Mouse (Mus musculus) stomach, embryonic 16.5 days (tissue): ENCODE results near the gene Fxr2. TPM values are rescaled to one million over a fixed set of nuclear protein-coding genes. Genes with fewer than 3 reads are reported as not detected.
A peak's percentile ranks its signal among the peaks of the same experiment; 100 is the strongest.
"Not testable (repeated sequence)": the region's sequence is repeated elsewhere in the genome, so short reads cannot be mapped to it uniquely, and the experiment has no call there.

Experiments used
- ATAC-seq: fragments of 200-750 bp; cut with Nextera tagmentation; 2 replicates; pipeline ENCODE4 v1.8.0; 2017; ENCODE audit warnings: moderate number of reproducible peaks, moderate TSS enrichment; ENCODE audit not compliant: insufficient read depth, low FRiP score
- H3K27ac ChIP-seq: fragments of 300-500 bp; sonication (generic); 2 replicates; pipeline ENCODE4 v1.5.1; 2014; ENCODE audit warnings: low read length
- H3K27me3 ChIP-seq: fragments of 300-500 bp; sonication (generic); 2 replicates; pipeline ENCODE4 v1.6.1; 2014; ENCODE audit warnings: low read length, control low read depth, mixed read lengths; ENCODE audit not compliant: control insufficient read depth, insufficient read depth
- H3K36me3 ChIP-seq: fragments of 300-500 bp; sonication (generic); 2 replicates; pipeline ENCODE4 v1.6.1; 2014; ENCODE audit warnings: low read length; ENCODE audit not compliant: control insufficient read depth, insufficient read depth
- H3K4me1 ChIP-seq: fragments of 300-500 bp; sonication (generic); 2 replicates; pipeline ENCODE4 v1.6.1; 2014; ENCODE audit warnings: low read length, control low read depth, mixed read lengths; ENCODE audit not compliant: control insufficient read depth, insufficient read depth
- H3K4me2 ChIP-seq: fragments of 300-500 bp; sonication (generic); 2 replicates; pipeline ENCODE4 v1.6.1; 2014; ENCODE audit warnings: low read depth, low read length, mixed read lengths
- H3K4me3 ChIP-seq: fragments of 300-500 bp; sonication (generic); replicated peaks from 2 replicates; pipeline ENCODE4 v1.5.1; 2014; ENCODE audit warnings: mild to moderate bottlenecking, low read length
- H3K9ac ChIP-seq: fragments of 300-500 bp; sonication (generic); 2 replicates; pipeline ENCODE4 v1.6.1; 2014; ENCODE audit warnings: low read length
- H3K9me3 ChIP-seq: fragments of 300-500 bp; sonication (generic); replicated peaks from 2 replicates; pipeline ENCODE4 v1.6.1; 2016; ENCODE audit warnings: low read length, control low read depth; ENCODE audit not compliant: control insufficient read depth
- WGBS: fragments of 180-500 bp; shearing (Covaris S2); extraction: QIAGEN DNeasy Blood & Tissue Kit; methylation state at CpG from one replicate; pipeline ENCODE4 v1.1.7; 2014; 5-methylcytosine and 5-hydroxymethylcytosine counted together
- polyA plus RNA-seq: library from polyadenylated mRNA; unstranded; fragments of >200 nt; fragmentation: Nextera tagmentation; extraction: Ambion mirVana; gene quantifications from 2 replicates; pipeline ENCODE4 v1.2.1, GENCODE M21; 2015

Gene Fxr2
- polyA plus RNA-seq, 1 experiment from 2014 or later, result 20.9 TPM

GRCm38 (mm10) chr11:69617805-69618204, 15.0 kb upstream of the Fxr2 start, which contains the start of gene Shbg:
Gene Shbg, minus strand, starts transcription at chr11:69617905.
- H3K4me1 ChIP-seq, result peaks cover 7% of the 10 kb centered on the region
- H3K36me3 ChIP-seq, result no peaks in the 10 kb centered on the region
- ATAC-seq, result no peak
- no peaks in the 10 kb centered on the region for H3K27me3 ChIP-seq
- H3K4me2 ChIP-seq, result no peak within 1 kb of the TSS
- H3K27ac ChIP-seq, result no peak within 1 kb of the TSS
- H3K9me3 ChIP-seq, result no peaks in the 10 kb centered on the region
- H3K9ac ChIP-seq, result no peak within 1 kb of the TSS
- WGBS, result 61% methylated on average over 5 of the region's 5 CpGs
- H3K4me3 ChIP-seq, result no peak within 1 kb of the TSS

- 75% methylated on average over 7 of the region's 7 CpGs for WGBS
- no peak overlapping the region for H3K4me2 ChIP-seq
- no peak overlapping the region for H3K4me3 ChIP-seq
- no peak overlapping the region for H3K27ac ChIP-seq
- H3K36me3 ChIP-seq, result no peaks in the 10 kb centered on the region
- H3K27me3 ChIP-seq, result no peaks in the 10 kb centered on the region
- H3K9ac ChIP-seq, result no peak overlapping the region
- no peak for ATAC-seq
- H3K4me1 ChIP-seq, result peaks cover 3% of the 10 kb centered on the region; the same call in 1 of the 2 replicates
- no peaks in the 10 kb centered on the region for H3K9me3 ChIP-seq
Observed at GRCm38 (mm10) chr11:69620394-69621081, 12.3 kb upstream of the Fxr2 start.

GRCm38 (mm10) chr11:69621571-69622268, 11.1 kb upstream of the Fxr2 start, which contains the start of gene Sat2:
Gene Sat2, plus strand, starts transcription at chr11:69622024.
- Histone ChIP-seq H3K9me3 (no peaks in the 10 kb centered on the region), H3K4me3 (peak within 1 kb of the TSS; percentile 65), H3K27me3 (no peaks in the 10 kb centered on the region), H3K4me1 (peaks cover 3% of the 10 kb centered on the region; the same call in 1 of the 2 replicates), H3K9ac (peak within 1 kb of the TSS; percentile 79), H3K36me3 (no peaks in the 10 kb centered on the region), H3K27ac (peak within 1 kb of the TSS; percentile 66), H3K4me2 (peak within 1 kb of the TSS; percentile 66)
- ATAC-seq, result peak; percentile 87; the same call in 1 of the 2 replicates
- 2% methylated on average over 20 of the region's 20 CpGs for WGBS

GRCm38 (mm10) chr11:69622406-69622805, 10.4 kb upstream of the Fxr2 start:
- H3K4me2 ChIP-seq, result peak overlapping the region; percentile 66
- peak overlapping the region; percentile 65 for H3K4me3 ChIP-seq
- H3K9ac ChIP-seq, result peak overlapping the region; percentile 79
- H3K9me3 ChIP-seq, result no peaks in the 10 kb centered on the region
- no peak overlapping the region; the same call in 1 of the 2 replicates for H3K27ac ChIP-seq
- peaks cover 3% of the 10 kb centered on the region; the same call in 1 of the 2 replicates for H3K4me1 ChIP-seq
- no peaks in the 10 kb centered on the region for H3K27me3 ChIP-seq
- WGBS, result 27% methylated on average over 6 of the region's 6 CpGs
- no peaks in the 10 kb centered on the region for H3K36me3 ChIP-seq
- peak; percentile 32; the same call in 1 of the 2 replicates for ATAC-seq

GRCm38 (mm10) chr11:69623006-69623405, 9.8 kb upstream of the Fxr2 start:
- Histone ChIP-seq H3K4me2 (peak overlapping the region; percentile 66; the same call in 1 of the 2 replicates), H3K9ac (no peak overlapping the region; the same call in 1 of the 2 replicates), H3K4me1 (peaks cover 3% of the 10 kb centered on the region; the same call in 1 of the 2 replicates), H3K9me3 (no peaks in the 10 kb centered on the region), H3K4me3 (0 out of 2 replicates have a peak overlapping the region, but pooled peaks have one; percentile 65), H3K27me3 (no peaks in the 10 kb centered on the region), H3K27ac (no peak overlapping the region), H3K36me3 (no peaks in the 10 kb centered on the region)
- 67% methylated on average over 4 of the region's 4 CpGs for WGBS
- no peak for ATAC-seq

- H3K9ac ChIP-seq, H3K4me3 ChIP-seq, ATAC-seq, H3K36me3 ChIP-seq, H3K27ac ChIP-seq, H3K9me3 ChIP-seq, H3K4me2 ChIP-seq, H3K4me1 ChIP-seq, H3K27me3 ChIP-seq: not testable (repeated sequence)
- WGBS, result 75% methylated on average over 2 of the region's 2 CpGs
Observed at GRCm38 (mm10) chr11:69624339-69624738, 8.5 kb upstream of the Fxr2 start.

GRCm38 (mm10) chr11:69628286-69628685, 4.5 kb upstream of the Fxr2 start:
- H3K27me3 ChIP-seq, result no peaks in the 10 kb centered on the region
- no peak overlapping the region for H3K9ac ChIP-seq
- H3K4me1 ChIP-seq, result no peaks in the 10 kb centered on the region
- H3K9me3 ChIP-seq, result no peaks in the 10 kb centered on the region
- H3K4me2 ChIP-seq, result no peak overlapping the region
- no peaks in the 10 kb centered on the region for H3K36me3 ChIP-seq
- 33% methylated on average over 6 of the region's 6 CpGs for WGBS
- no peak for ATAC-seq
- no peak overlapping the region for H3K27ac ChIP-seq
- H3K4me3 ChIP-seq, result no peak overlapping the region

- Histone ChIP-seq H3K36me3 (no peaks in the 10 kb centered on the region), H3K27me3 (no peaks in the 10 kb centered on the region), H3K27ac (no peak overlapping the region), H3K4me3 (no peak overlapping the region), H3K9me3 (no peaks in the 10 kb centered on the region), H3K4me1 (peaks cover 6% of the 10 kb centered on the region), H3K4me2 (no peak overlapping the region), H3K9ac (no peak overlapping the region)
- ATAC-seq, result no peak
- WGBS, result 62% methylated on average over 1 of the region's 1 CpGs
Observed at GRCm38 (mm10) chr11:69629802-69630201, 3.0 kb upstream of the Fxr2 start.
